Mouse (Mus musculus): ENCODE data around the gene Snx29.

DNA sequence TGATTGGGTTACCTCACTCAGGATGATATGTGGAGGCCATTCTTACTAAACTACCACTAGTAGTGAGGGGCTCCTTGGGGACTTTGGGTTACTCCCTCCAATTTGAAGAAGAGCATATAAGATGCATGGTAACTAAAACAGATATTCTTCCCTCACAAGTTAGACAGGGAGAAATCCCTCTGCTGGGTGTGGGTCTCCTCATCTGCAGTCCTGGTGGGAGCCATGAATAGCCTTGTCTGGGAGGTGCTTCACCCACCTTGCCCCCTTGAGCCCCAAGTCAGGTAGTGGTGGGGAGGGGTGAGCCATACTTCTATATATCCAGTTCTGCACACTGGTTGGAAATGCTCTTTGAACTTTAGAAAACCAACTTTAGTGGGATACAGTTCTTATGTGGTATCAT lies 218.3 kb downstream of the Snx29 start:
- TF ChIP-seq CTCF (IDR thresholded peaks at IDR 0.05; ENCODE audit: borderline replicate concordance, control insufficient read depth, extremely low read depth, insufficient read depth, low read length, poor library complexity) (no peak), POLR2A (IDR thresholded peaks at IDR 0.05; ENCODE audit: control insufficient read depth, extremely low read depth, insufficient read depth, low read length, poor library complexity) (no peak)
